Mouse (Mus musculus) layer of hippocampus, adult 9-10 months (tissue): ENCODE results near the gene Timm10b.

Source experiments
- DNase-seq: peaks from one replicate; pipeline ENCODE4 v3.0.0; 2022; ENCODE audit warnings: low spot score

Timm10b gene

DNA sequence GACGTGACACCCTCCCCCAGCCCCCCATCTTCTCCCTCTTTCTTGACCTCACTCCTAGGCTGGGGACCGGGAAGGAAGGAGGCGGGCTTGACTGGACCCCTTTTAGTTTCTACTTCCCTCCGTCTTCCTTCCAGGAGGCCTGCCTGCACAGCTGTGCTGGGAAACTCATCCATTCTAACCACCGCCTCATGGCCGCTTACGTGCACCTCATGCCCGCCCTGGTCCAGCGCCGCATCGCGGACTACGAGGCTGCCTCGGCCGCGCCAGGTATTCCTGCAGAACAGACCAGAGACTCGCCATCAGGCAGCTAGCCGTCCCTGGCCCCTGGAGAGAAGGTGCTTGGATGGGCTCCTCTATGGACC is 1.0 kb downstream of the Timm10b start:
- no peak for DNase-seq

DNA sequence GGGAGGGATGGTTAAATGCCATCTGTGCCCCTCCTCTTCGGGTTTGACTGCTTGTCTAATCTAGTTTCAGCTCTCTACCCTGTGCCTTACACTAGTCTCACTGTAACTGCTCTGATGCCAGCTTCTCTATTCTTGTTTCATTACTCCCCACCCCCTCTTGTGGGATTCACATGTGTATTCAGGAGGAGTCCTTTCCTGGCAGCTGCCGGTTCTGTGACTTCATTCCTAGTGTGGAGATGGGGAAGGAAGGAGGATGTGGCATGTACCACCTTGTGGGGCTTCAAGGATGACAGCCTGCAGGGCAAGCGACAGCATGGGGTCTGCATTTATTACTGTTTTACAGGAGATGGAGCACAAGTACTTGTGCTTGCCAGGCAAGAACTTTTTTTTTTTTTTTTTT is 2.1 kb downstream of the Timm10b start:
- no peak for DNase-seq

DNA sequence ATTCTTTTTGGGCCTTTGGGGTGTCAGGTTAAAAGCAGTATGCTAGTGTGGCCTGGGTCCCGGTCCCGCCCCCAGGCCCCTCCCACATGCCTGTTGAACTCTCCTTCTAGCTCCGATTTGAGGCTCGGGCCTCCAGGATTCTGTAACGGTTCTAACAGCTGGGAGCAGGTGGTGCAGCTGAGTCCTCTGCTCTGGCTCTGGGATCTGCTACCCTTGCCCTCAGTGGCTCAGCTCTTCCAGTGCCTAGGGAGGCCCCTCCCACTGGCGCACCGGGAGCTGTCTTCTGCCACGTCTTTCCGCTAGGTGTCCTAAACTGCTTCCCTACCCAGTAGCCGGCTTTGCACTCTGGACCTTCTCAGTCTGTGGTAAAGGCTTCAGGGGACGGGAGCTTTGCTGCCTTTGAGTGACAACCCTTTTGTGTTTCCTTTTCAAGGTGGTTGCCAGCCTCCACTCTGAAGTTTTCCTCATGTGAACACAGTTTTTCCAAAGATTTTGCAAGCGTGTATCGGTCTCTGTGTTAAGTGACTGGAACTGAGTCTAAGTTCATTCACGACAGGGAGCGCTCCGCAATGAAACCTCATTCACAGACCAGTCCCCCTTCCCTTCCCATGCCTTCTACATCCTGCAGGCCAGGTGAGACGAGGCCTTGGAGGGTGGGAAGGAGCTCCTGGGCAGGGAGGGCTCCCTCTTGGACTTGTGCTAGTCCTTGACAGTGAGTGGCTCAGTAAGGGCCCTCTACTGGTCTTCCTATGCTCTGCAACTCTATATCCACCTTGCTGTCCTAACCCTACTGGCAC is 11.0 kb downstream of the Timm10b start, which contains the start of gene Dnhd1:
Dnhd1 (plus strand) TSS at position 189 of the 797 bp plus-strand sequence.
- DNase-seq: no peak

DNA sequence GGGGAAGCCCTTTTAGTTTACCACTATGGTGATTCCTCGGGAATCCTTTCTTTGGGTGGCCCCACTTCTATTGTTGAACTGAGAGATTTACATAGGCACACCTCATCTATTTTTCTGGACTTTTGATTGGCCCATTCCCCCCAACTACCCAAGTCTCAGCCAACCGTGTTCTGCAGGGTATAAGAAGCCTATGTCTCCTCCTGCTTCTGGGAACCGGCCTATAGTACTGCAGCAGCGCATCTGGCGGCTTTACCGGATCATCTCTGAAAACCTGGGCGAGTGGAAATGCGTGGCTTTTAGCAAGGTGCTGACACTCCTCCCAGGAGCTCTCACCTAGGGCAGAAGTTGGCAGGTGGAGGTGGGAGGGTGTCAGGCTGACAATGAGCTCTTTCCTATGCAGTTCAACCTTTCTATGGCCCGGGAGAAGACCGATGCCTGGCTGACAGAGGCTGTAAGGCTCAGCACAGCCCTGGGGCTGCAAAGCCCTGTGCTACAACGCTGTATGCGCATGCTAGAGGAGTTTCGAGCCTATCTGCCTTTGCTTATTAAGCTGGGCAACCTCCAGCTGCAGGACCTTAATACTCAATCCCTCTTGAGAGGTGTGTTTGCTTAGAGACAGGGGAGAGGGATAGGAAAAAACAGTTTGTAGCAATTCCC is 45.8 kb downstream of the Timm10b start:
- no peak for DNase-seq

DNA sequence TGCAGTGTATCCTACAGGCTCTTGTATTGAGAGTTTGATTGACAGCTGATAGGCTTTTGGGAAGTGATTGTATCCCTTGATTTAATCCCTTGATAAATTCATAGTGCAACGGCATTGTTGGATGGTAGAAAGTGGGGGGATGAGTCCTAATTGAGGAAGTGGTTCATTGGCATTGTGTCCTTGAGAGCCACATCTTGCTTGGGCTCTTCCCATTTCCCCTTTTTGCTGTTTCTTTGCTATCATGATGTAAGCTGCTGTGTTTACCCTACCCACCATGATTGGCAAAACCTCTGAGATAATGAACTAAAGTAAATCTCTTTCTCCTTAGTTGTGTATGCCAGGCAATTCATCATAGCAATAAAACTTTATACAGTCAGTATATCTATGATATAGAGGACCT is 51.0 kb downstream of the Timm10b start:
- no peak for DNase-seq
